Mouse (Mus musculus) liver, embryonic 14 days (tissue): ENCODE results near the gene Pnpt1. TPM values are rescaled to one million over a fixed set of nuclear protein-coding genes. Genes with fewer than 3 reads are reported as not detected.

Experiments used
- polyA plus RNA-seq: library from polyadenylated mRNA; depleted of rRNA; stranded (reverse); fragments of >200 nt; gene quantifications from 2 replicates; pipeline ENCODE4 v1.2.3, GENCODE M21; 2012; rRNA removed

The Pnpt1 gene
- polyA plus RNA-seq: 21.4 and 26.3 TPM in 2 replicates

DNA sequence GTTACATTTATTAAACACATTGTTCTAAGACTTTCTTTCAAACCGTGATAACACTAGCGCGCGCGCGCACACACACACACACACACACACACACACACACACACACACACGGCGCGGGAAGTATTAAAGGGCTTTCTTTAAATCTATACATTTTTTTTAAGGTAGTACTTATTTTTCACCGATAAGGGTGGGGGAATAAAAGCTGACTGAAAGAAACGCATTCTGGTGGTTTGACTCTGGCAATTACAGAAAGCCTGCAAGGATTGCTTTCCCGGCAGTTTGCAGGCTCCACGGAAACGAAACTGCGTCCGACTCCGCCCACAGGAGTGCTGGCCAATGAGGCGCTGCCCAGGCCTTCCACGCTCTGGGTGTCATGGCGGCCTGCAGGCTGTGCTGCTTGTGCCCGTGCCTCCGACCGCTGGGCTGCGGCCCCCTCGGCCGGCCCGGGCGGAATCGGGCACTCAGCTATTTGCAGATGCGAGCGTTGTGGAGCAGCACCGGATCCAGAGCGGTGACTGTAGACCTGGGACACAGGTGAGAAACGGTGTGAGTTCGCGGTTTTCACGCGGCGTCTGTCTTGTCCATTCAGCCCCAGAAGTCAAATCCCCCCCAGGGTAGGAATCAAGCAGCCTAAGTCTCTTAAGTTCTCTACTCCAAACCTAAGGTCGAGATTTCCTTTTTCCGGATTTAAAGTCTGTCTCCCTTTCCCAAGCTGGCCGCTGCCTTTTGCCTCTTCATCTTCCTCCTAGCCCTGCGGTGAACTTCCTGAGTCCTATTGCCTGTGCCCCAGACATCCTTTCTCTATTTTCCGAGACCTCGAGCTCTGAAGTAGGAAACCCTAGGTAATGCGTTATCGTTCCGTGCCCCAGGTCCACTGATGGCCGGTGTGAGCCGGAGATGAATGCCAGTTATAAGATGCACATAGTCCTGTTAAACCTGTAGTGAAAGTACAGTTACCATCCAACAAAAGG, at the start of gene Pnpt1:
Gene Pnpt1 (plus strand): TSS at position 360 of the 971 bp plus-strand sequence.

DNA sequence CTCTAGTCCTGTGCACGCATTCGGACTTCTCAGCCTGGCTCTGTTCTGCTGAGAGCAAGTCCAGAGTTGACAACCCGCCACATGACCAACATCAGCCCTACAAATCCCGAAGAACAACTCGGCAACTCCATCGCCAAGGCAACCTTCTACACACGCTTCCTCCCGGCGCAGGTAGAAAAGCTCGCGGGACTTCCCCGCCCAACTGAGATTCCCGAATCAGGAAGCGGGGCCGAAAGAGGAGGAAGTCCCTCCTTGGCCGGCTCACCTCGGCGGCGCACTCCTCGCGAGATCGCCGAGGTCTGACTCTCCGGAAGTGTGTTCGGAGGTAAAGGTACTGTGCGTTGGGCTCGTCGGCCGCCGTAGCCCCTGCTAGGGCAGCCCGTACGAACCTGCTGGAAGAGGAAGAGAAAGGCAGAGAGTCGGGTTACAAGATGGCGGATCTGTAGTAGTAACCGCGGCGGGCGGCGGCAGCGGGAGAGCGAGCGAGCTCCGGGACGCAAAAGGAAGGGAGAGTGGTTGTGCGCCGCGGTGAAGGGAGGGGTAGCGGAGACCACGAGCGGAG, 42.1 kb downstream of the Pnpt1 start, which contains the start of gene Ppp4r3b:
Gene Ppp4r3b (plus strand): TSS at position 328 of the 562 bp plus-strand sequence.

Other genes with a start within 250 kb of the Pnpt1 start
- gene Ppp4r3b, start 42.1 kb downstream of the Pnpt1 start, polyA plus RNA-seq: 12.0 and 12.5 TPM in 2 replicates
- gene Cfap36, start 116.7 kb downstream of the Pnpt1 start, polyA plus RNA-seq: 6.9 and 7.3 TPM in 2 replicates
- gene Ccdc88a, start 242.9 kb downstream of the Pnpt1 start, polyA plus RNA-seq: 1.4 and 1.6 TPM in 2 replicates